Mouse (Mus musculus) MEL (cell line): Measurements from ENCODE around the gene Tdp1. TPM values are rescaled to one million over a fixed set of nuclear protein-coding genes. Genes with fewer than 3 reads are reported as not detected.

Source experiments
- DNase-seq: peaks from one replicate; pipeline ENCODE4 v3.0.0; 2011; ENCODE audit warnings: low read depth, low spot score
- H3K27ac ChIP-seq: 2 replicates; pipeline ENCODE4 v1.5.1; 2012; ENCODE audit warnings: low read depth, mild to moderate bottlenecking, control low read depth, low read length, moderate library complexity; ENCODE audit not compliant: control insufficient read depth
- H3K27me3 ChIP-seq, 2 experiments: fragments of 150-350 bp in 1 of 2; sonication (generic) in 1 of 2; 2 replicates each; pipeline ENCODE4 v1.6.1; 2012; ENCODE audit warnings: low read length in 2 of 2, mild to moderate bottlenecking in 2 of 2, improper control_type of control experiment in 1 of 2, moderate library complexity in 1 of 2; ENCODE audit not compliant: insufficient read depth in 2 of 2, control insufficient read depth in 1 of 2
- H3K36me3 ChIP-seq, 2 experiments: 2 replicates each; pipeline ENCODE4 v1.6.1; 2012 to 2014; ENCODE audit warnings: low read length in 2 of 2, improper control_type of control experiment in 1 of 2, inconsistent platforms in 1 of 2, mild to moderate bottlenecking in 1 of 2; ENCODE audit not compliant: insufficient read depth in 2 of 2, control insufficient read depth in 1 of 2
- H3K4me1 ChIP-seq, 2 experiments: fragments of 150-350 bp in 1 of 2; sonication (generic) in 1 of 2; 2 replicates each; pipeline ENCODE4 v1.6.1; 2012; ENCODE audit warnings: low read length in 2 of 2, improper control_type of control experiment in 1 of 2, mild to moderate bottlenecking in 1 of 2; ENCODE audit not compliant: insufficient read depth in 2 of 2, control insufficient read depth in 1 of 2
- H3K4me3 ChIP-seq, 2 experiments: fragments of 150-350 bp in 1 of 2; sonication (generic) in 1 of 2; 2 replicates each; pipeline ENCODE4 v1.5.1; 2012; ENCODE audit warnings: low read depth in 2 of 2, low read length in 2 of 2, mild to moderate bottlenecking in 2 of 2, moderate library complexity in 2 of 2, control low read depth in 1 of 2, improper control_type of control experiment in 1 of 2; ENCODE audit not compliant: control insufficient read depth in 1 of 2, insufficient read depth in 1 of 2
- H3K79me2 ChIP-seq: 2 replicates; pipeline ENCODE4 v1.6.1; 2012; ENCODE audit warnings: mild to moderate bottlenecking, low read length, moderate library complexity; ENCODE audit not compliant: control insufficient read depth, poor library complexity, insufficient read depth
- H3K9ac ChIP-seq: 2 replicates; pipeline ENCODE4 v1.6.1; 2012; ENCODE audit warnings: low read depth, mild to moderate bottlenecking, control low read depth, low read length, moderate library complexity; ENCODE audit not compliant: control insufficient read depth, poor library complexity, severe bottlenecking
- H3K9me3 ChIP-seq: fragments of 150-350 bp; sonication (generic); replicated peaks from 2 replicates; pipeline ENCODE4 v1.6.1; 2012; ENCODE audit warnings: mild to moderate bottlenecking, low read length, improper control_type of control experiment, moderate library complexity; ENCODE audit not compliant: insufficient read depth
- CTCF ChIP-seq, 3 experiments: IDR thresholded peaks in 2 of 3; conservative IDR thresholded peaks in 1 of 3; 2 replicates each; pipeline ENCODE4 v1.5.1; 2011 to 2012; ENCODE audit warnings: low read length in 3 of 3, low read depth in 2 of 3, mild to moderate bottlenecking in 2 of 3, improper control_type of control experiment in 1 of 3, inconsistent platforms in 1 of 3, mixed read lengths in 1 of 3, moderate library complexity in 1 of 3; ENCODE audit not compliant: control insufficient read depth in 1 of 3, insufficient read depth in 1 of 3, poor library complexity in 1 of 3, severe bottlenecking in 1 of 3
- E2F4 ChIP-seq: IDR thresholded peaks from 2 replicates; pipeline ENCODE4 v1.6.1; 2011; ENCODE audit warnings: low read depth, low read length, improper control_type of control experiment, borderline replicate concordance
- ELF1 ChIP-seq: IDR thresholded peaks from 2 replicates; pipeline ENCODE4 v1.6.1; 2014; ENCODE audit warnings: low read depth, mild to moderate bottlenecking, inconsistent platforms, low read length, improper control_type of control experiment, moderate library complexity
- EP300 ChIP-seq, 2 experiments: IDR thresholded peaks; 2 replicates each; pipeline ENCODE4 v1.6.1; 2011; ENCODE audit warnings: improper control_type of control experiment in 2 of 2, low read length in 2 of 2, low read depth in 1 of 2, mild to moderate bottlenecking in 1 of 2
- MAX ChIP-seq: IDR thresholded peaks from 2 replicates; pipeline ENCODE4 v1.6.1; 2011; ENCODE audit warnings: low read length, improper control_type of control experiment
- MYC ChIP-seq: IDR thresholded peaks from 2 replicates; pipeline ENCODE4 v1.6.1; 2011; ENCODE audit warnings: low read depth, mild to moderate bottlenecking, low read length, improper control_type of control experiment, moderate library complexity
- RAD21 ChIP-seq: IDR thresholded peaks from 2 replicates; pipeline ENCODE4 v1.6.1; 2011; ENCODE audit warnings: mild to moderate bottlenecking, low read depth, low read length, improper control_type of control experiment
- RCOR1 ChIP-seq: IDR thresholded peaks from 2 replicates; pipeline ENCODE4 v1.6.1; 2012; ENCODE audit warnings: low read depth, mild to moderate bottlenecking, inconsistent platforms, low read length, improper control_type of control experiment
- SIN3A ChIP-seq: IDR thresholded peaks from 2 replicates; pipeline ENCODE4 v1.6.1; 2012; ENCODE audit warnings: low read length, improper control_type of control experiment, inconsistent platforms
- SMC3 ChIP-seq: IDR thresholded peaks from 2 replicates; pipeline ENCODE4 v1.6.1; 2011; ENCODE audit warnings: low read depth, low read length, improper control_type of control experiment
- polyA plus RNA-seq, 2 experiments: library from polyadenylated mRNA; stranded (reverse) in 1 of 2; unstranded in 1 of 2; fragments of >175 nt in 1 of 2; fragments of >200 nt in 1 of 2; gene quantifications; 2 replicates each; pipeline versions ENCODE4 v1.2.1 to v1.2.4; 2012; ENCODE audit warnings: low replicate concordance in 2 of 2, low read depth in 1 of 2; ENCODE audit not compliant: insufficient read length in 2 of 2, insufficient read depth in 1 of 2, missing spikeins in 1 of 2
- total RNA-seq: library from RNA; depleted of rRNA; stranded (reverse); fragments of 300-350 nt; gene quantifications from 2 replicates; pipeline ENCODE4 v1.2.3, GENCODE M21; 2012

Tdp1 gene
- total and polyA plus RNA-seq, 3 experiments: 33.2 to 142 (median 94.3) TPM

GRCm38 (mm10) chr12:99942441-99942840, 58.1 kb downstream of the Tdp1 start:
- no peak overlapping the region for H3K4me3 ChIP-seq
- peaks cover 0 to 1% of the 10 kb centered on the region in 2 experiments; a peak in 1 of 4 replicates for H3K36me3 ChIP-seq
- H3K4me1 ChIP-seq: no peaks in the 10 kb centered on the region
- TF ChIP-seq SIN3A: no peak
- no peak for TF ChIP-seq ELF1
- TF ChIP-seq MYC: no peak
- TF ChIP-seq E2F4: no peak
- H3K27ac ChIP-seq: no peak overlapping the region
- H3K27me3 ChIP-seq: no peaks in the 10 kb centered on the region
- no peak overlapping the region for H3K9ac ChIP-seq
- no peaks in the 10 kb centered on the region for H3K9me3 ChIP-seq
- no peaks in the 10 kb centered on the region for H3K79me2 ChIP-seq
- no peak for DNase-seq

- peak; percentile 40 for DNase-seq
- H3K4me3 ChIP-seq: no peak overlapping the region
Observed at GRCm38 (mm10) chr12:99952928-99953327, 68.6 kb downstream of the Tdp1 start.

GRCm38 (mm10) chr12:99956411-99956810, 72.1 kb downstream of the Tdp1 start:
- DNase-seq: peak; percentile 13
- Histone ChIP-seq H3K36me3 (peaks cover 0 to 11% of the 10 kb centered on the region in 2 experiments; a peak in 2 of 4 replicates), H3K79me2 (no peaks in the 10 kb centered on the region), H3K27me3 (no peaks in the 10 kb centered on the region), H3K27ac (no peak overlapping the region), H3K4me1 (peaks cover 0 to 15% of the 10 kb centered on the region in 2 experiments; a peak in 1 of 4 replicates), H3K4me3 (no peak overlapping the region), H3K9me3 (no peaks in the 10 kb centered on the region), H3K9ac (no peak overlapping the region)
- TF ChIP-seq RCOR1 (no peak), MAX (no peak), EP300 (IDR thresholded peaks at IDR 0.05; ENCODE audit: low read depth in 1 of 2, low read length in 2 of 2) (no peak)

More at GRCm38 (mm10) chr12:99952928-99953327, 68.6 kb downstream of the Tdp1 start:
- Histone ChIP-seq H3K36me3 (no peaks in the 10 kb centered on the region), H3K9ac (no peak overlapping the region), H3K27me3 (no peaks in the 10 kb centered on the region), H3K79me2 (no peaks in the 10 kb centered on the region), H3K4me1 (no peaks in the 10 kb centered on the region), H3K9me3 (no peaks in the 10 kb centered on the region), H3K27ac (no peak overlapping the region)
- TF ChIP-seq SMC3 (peak; percentile 34), CTCF (IDR thresholded peaks at IDR 0.05 in 2 of 3, conservative IDR thresholded peaks at IDR 0.05 in 1 of 3; ENCODE audit: control insufficient read depth in 1 of 3, insufficient read depth in 1 of 3, low read depth in 2 of 3, low read length in 3 of 3, poor library complexity in 1 of 3, severe bottlenecking in 1 of 3) (peak; percentile 30 to 66 (median 48); a peak in 5 of 6 replicates), ELF1 (no peak), RAD21 (peak; percentile 36)
